Mouse (Mus musculus): Measurements from ENCODE around the gene Izumo4. TPM values are rescaled to one million over a fixed set of nuclear protein-coding genes. Genes with fewer than 3 reads are reported as not detected.

The Izumo4 gene
- polyA plus RNA-seq, 1 experiment from 2014 or later, result 5.0 TPM

GRCm38 (mm10) chr10:80697812-80698211, 4.2 kb upstream of the Izumo4 start:
- DNase-seq (ENCODE audit: low spot score) (no peak), ATAC-seq (ENCODE audit: insufficient number of reproducible peaks, low FRiP score, low TSS enrichment, low read depth) (no peak)
- Histone ChIP-seq H3K4me2 (ENCODE audit: low read depth, severe bottlenecking) (no peak overlapping the region), H3K27me3 (ENCODE audit: control insufficient read depth, insufficient read depth, low read length) (no peaks in the 10 kb centered on the region), H3K36me3 (ENCODE audit: control insufficient read depth, insufficient read depth, low read length) (no peaks in the 10 kb centered on the region; the same call in 1 of the 2 replicates), H3K4me1 (ENCODE audit: control insufficient read depth, insufficient read depth, low read length) (no peaks in the 10 kb centered on the region; the same call in 1 of the 2 replicates), H3K4me3 (ENCODE audit: low read depth, low read length) (no peak overlapping the region), H3K9me3 (ENCODE audit: control insufficient read depth, low read length) (no peaks in the 10 kb centered on the region), H3K9ac (ENCODE audit: low read length) (no peak overlapping the region), H3K27ac (replicated peaks; ENCODE audit: low read depth, low read length) (no peak overlapping the region)
- WGBS, result 83% methylated on average over 9 of the region's 9 CpGs

- DNase-seq (ENCODE audit: low spot score) (no peak), ATAC-seq (ENCODE audit: insufficient number of reproducible peaks, low FRiP score, low TSS enrichment, low read depth) (no peak)
- H3K9ac ChIP-seq (ENCODE audit: low read length), result no peak overlapping the region
- WGBS, result 95% methylated on average over 9 of the region's 9 CpGs
- H3K4me3 ChIP-seq (ENCODE audit: low read depth, low read length), result no peak overlapping the region
- no peaks in the 10 kb centered on the region for H3K27me3 ChIP-seq (ENCODE audit: control insufficient read depth, insufficient read depth, low read length)
- H3K36me3 ChIP-seq (ENCODE audit: control insufficient read depth, insufficient read depth, low read length), result no peaks in the 10 kb centered on the region; the same call in 1 of the 2 replicates
- no peak overlapping the region for H3K4me2 ChIP-seq (ENCODE audit: low read depth, severe bottlenecking)
- peaks cover 3% of the 10 kb centered on the region for H3K4me1 ChIP-seq (ENCODE audit: control insufficient read depth, insufficient read depth, low read length)
- H3K27ac ChIP-seq (replicated peaks; ENCODE audit: low read depth, low read length), result no peak overlapping the region
- no peaks in the 10 kb centered on the region for H3K9me3 ChIP-seq (ENCODE audit: control insufficient read depth, low read length)
Measured at GRCm38 (mm10) chr10:80698605-80699004, 3.4 kb upstream of the Izumo4 start.

GRCm38 (mm10) chr10:80700038-80700504, 1.9 kb upstream of the Izumo4 start:
- no peak overlapping the region for H3K4me2 ChIP-seq (ENCODE audit: low read depth, severe bottlenecking)
- ATAC-seq (ENCODE audit: insufficient number of reproducible peaks, low FRiP score, low TSS enrichment, low read depth), result no peak
- H3K4me1 ChIP-seq (ENCODE audit: control insufficient read depth, insufficient read depth, low read length), result peaks cover 7% of the 10 kb centered on the region
- H3K27ac ChIP-seq (replicated peaks; ENCODE audit: low read depth, low read length), result no peak overlapping the region
- H3K9ac ChIP-seq (ENCODE audit: low read length), result no peak overlapping the region
- no peaks in the 10 kb centered on the region for H3K27me3 ChIP-seq (ENCODE audit: control insufficient read depth, insufficient read depth, low read length)
- H3K9me3 ChIP-seq (ENCODE audit: control insufficient read depth, low read length), result no peaks in the 10 kb centered on the region
- WGBS, result 89% methylated on average over 7 of the region's 7 CpGs
- no peak overlapping the region for H3K4me3 ChIP-seq (ENCODE audit: low read depth, low read length)
- no peaks in the 10 kb centered on the region; the same call in 1 of the 2 replicates for H3K36me3 ChIP-seq (ENCODE audit: control insufficient read depth, insufficient read depth, low read length)
- no peak for DNase-seq (ENCODE audit: low spot score)

GRCm38 (mm10) chr10:80700732-80701131, 1.3 kb upstream of the Izumo4 start:
- no peaks in the 10 kb centered on the region for H3K9me3 ChIP-seq (ENCODE audit: control insufficient read depth, low read length)
- no peak for ATAC-seq (ENCODE audit: insufficient number of reproducible peaks, low FRiP score, low TSS enrichment, low read depth)
- peaks cover 7% of the 10 kb centered on the region for H3K4me1 ChIP-seq (ENCODE audit: control insufficient read depth, insufficient read depth, low read length)
- no peaks in the 10 kb centered on the region for H3K27me3 ChIP-seq (ENCODE audit: control insufficient read depth, insufficient read depth, low read length)
- H3K4me2 ChIP-seq (ENCODE audit: low read depth, severe bottlenecking), result peak overlapping the region; percentile 57; the same call in 1 of the 2 replicates
- no peak overlapping the region for H3K9ac ChIP-seq (ENCODE audit: low read length)
- 50% methylated on average over 4 of the region's 4 CpGs for WGBS
- DNase-seq (ENCODE audit: low spot score), result no peak
- H3K4me3 ChIP-seq (ENCODE audit: low read depth, low read length), result peak overlapping the region; percentile 66; the same call in 1 of the 2 replicates
- no peak overlapping the region for H3K27ac ChIP-seq (replicated peaks; ENCODE audit: low read depth, low read length)
- H3K36me3 ChIP-seq (ENCODE audit: control insufficient read depth, insufficient read depth, low read length), result no peaks in the 10 kb centered on the region; the same call in 1 of the 2 replicates

GRCm38 (mm10) chr10:80702536-80703390, 779 bp downstream of the Izumo4 start:
- peaks cover 7% of the 10 kb centered on the region; the same call in 1 of the 2 replicates for H3K36me3 ChIP-seq (ENCODE audit: control insufficient read depth, insufficient read depth, low read length)
- peaks cover 7% of the 10 kb centered on the region for H3K4me1 ChIP-seq (ENCODE audit: control insufficient read depth, insufficient read depth, low read length)
- peak overlapping the region; percentile 57 for H3K4me2 ChIP-seq (ENCODE audit: low read depth, severe bottlenecking)
- no peaks in the 10 kb centered on the region for H3K9me3 ChIP-seq (ENCODE audit: control insufficient read depth, low read length)
- ATAC-seq (ENCODE audit: insufficient number of reproducible peaks, low FRiP score, low TSS enrichment, low read depth) (peak; percentile 91), DNase-seq (ENCODE audit: low spot score) (peak; percentile 94)
- peak overlapping the region; percentile 66 for H3K4me3 ChIP-seq (ENCODE audit: low read depth, low read length)
- peak overlapping the region; percentile 69; the same call in 1 of the 2 replicates for H3K27ac ChIP-seq (replicated peaks; ENCODE audit: low read depth, low read length)
- 2% methylated on average over 47 of the region's 47 CpGs for WGBS
- H3K9ac ChIP-seq (ENCODE audit: low read length), result peak overlapping the region; percentile 57
- H3K27me3 ChIP-seq (ENCODE audit: control insufficient read depth, insufficient read depth, low read length), result no peaks in the 10 kb centered on the region

- Histone ChIP-seq H3K9ac (ENCODE audit: low read length) (no peak overlapping the region; the same call in 1 of the 2 replicates), H3K4me2 (ENCODE audit: low read depth, severe bottlenecking) (no peak overlapping the region), H3K27me3 (ENCODE audit: control insufficient read depth, insufficient read depth, low read length) (no peaks in the 10 kb centered on the region), H3K9me3 (ENCODE audit: control insufficient read depth, low read length) (no peaks in the 10 kb centered on the region), H3K4me3 (ENCODE audit: low read depth, low read length) (peak overlapping the region; percentile 66), H3K27ac (replicated peaks; ENCODE audit: low read depth, low read length) (no peak overlapping the region), H3K4me1 (ENCODE audit: control insufficient read depth, insufficient read depth, low read length) (peaks cover 7% of the 10 kb centered on the region), H3K36me3 (ENCODE audit: control insufficient read depth, insufficient read depth, low read length) (peaks cover 15% of the 10 kb centered on the region)
- DNase-seq (ENCODE audit: low spot score) (no peak), ATAC-seq (ENCODE audit: insufficient number of reproducible peaks, low FRiP score, low TSS enrichment, low read depth) (no peak)
- WGBS, result 87% methylated on average over 5 of the region's 5 CpGs
Measured at GRCm38 (mm10) chr10:80703643-80704042, 1.7 kb downstream of the Izumo4 start.

GRCm38 (mm10) chr10:80704418-80704817, 2.4 kb downstream of the Izumo4 start:
- H3K4me2 ChIP-seq (ENCODE audit: low read depth, severe bottlenecking), result no peak overlapping the region
- DNase-seq (ENCODE audit: low spot score) (no peak), ATAC-seq (ENCODE audit: insufficient number of reproducible peaks, low FRiP score, low TSS enrichment, low read depth) (no peak)
- peaks cover 23% of the 10 kb centered on the region for H3K36me3 ChIP-seq (ENCODE audit: control insufficient read depth, insufficient read depth, low read length)
- no peaks in the 10 kb centered on the region for H3K27me3 ChIP-seq (ENCODE audit: control insufficient read depth, insufficient read depth, low read length)
- no peaks in the 10 kb centered on the region for H3K9me3 ChIP-seq (ENCODE audit: control insufficient read depth, low read length)
- peaks cover 7% of the 10 kb centered on the region for H3K4me1 ChIP-seq (ENCODE audit: control insufficient read depth, insufficient read depth, low read length)
- H3K4me3 ChIP-seq (ENCODE audit: low read depth, low read length), result no peak overlapping the region
- no peak overlapping the region for H3K9ac ChIP-seq (ENCODE audit: low read length)
- 86% methylated on average over 5 of the region's 5 CpGs for WGBS
- no peak overlapping the region for H3K27ac ChIP-seq (replicated peaks; ENCODE audit: low read depth, low read length)

GRCm38 (mm10) chr10:80705033-80705432, 3.0 kb downstream of the Izumo4 start:
- Histone ChIP-seq H3K36me3 (ENCODE audit: control insufficient read depth, insufficient read depth, low read length) (peaks cover 29% of the 10 kb centered on the region), H3K4me1 (ENCODE audit: control insufficient read depth, insufficient read depth, low read length) (peaks cover 7% of the 10 kb centered on the region), H3K4me2 (ENCODE audit: low read depth, severe bottlenecking) (no peak overlapping the region), H3K9ac (ENCODE audit: low read length) (no peak overlapping the region), H3K27me3 (ENCODE audit: control insufficient read depth, insufficient read depth, low read length) (no peaks in the 10 kb centered on the region), H3K9me3 (ENCODE audit: control insufficient read depth, low read length) (no peaks in the 10 kb centered on the region), H3K4me3 (ENCODE audit: low read depth, low read length) (no peak overlapping the region), H3K27ac (replicated peaks; ENCODE audit: low read depth, low read length) (no peak overlapping the region)
- DNase-seq (ENCODE audit: low spot score) (no peak), ATAC-seq (ENCODE audit: insufficient number of reproducible peaks, low FRiP score, low TSS enrichment, low read depth) (no peak)
- 67% methylated on average over 3 of the region's 3 CpGs for WGBS

Measured in limb, embryonic 11.5 days (tissue).